Mouse (Mus musculus) hindbrain, embryonic 16.5 days (tissue): ENCODE measurements around the gene Fsd1. TPM values are rescaled to one million over a fixed set of nuclear protein-coding genes. Genes with fewer than 3 reads are reported as not detected.

Source experiments
- ATAC-seq: fragments of 200-750 bp; cut with Nextera tagmentation; 2 replicates; pipeline ENCODE4 v1.8.0; 2017; ENCODE audit warnings: moderate TSS enrichment, moderate library complexity
- H3K27ac ChIP-seq: fragments of 300-500 bp; sonication (generic); 2 replicates; pipeline ENCODE4 v1.5.1; 2014; ENCODE audit warnings: low read depth, mild to moderate bottlenecking, control low read depth, low read length, moderate library complexity
- H3K27me3 ChIP-seq: fragments of 300-500 bp; sonication (generic); replicated peaks from 2 replicates; pipeline ENCODE4 v1.6.1; 2014; ENCODE audit warnings: low read length; ENCODE audit not compliant: control insufficient read depth, insufficient read depth
- H3K36me3 ChIP-seq: fragments of 300-500 bp; sonication (generic); 2 replicates; pipeline ENCODE4 v1.6.1; 2014; ENCODE audit warnings: mild to moderate bottlenecking, low read length, moderate library complexity, mixed read lengths; ENCODE audit not compliant: control insufficient read depth, insufficient read depth
- H3K4me1 ChIP-seq: fragments of 300-500 bp; sonication (generic); 2 replicates; pipeline ENCODE4 v1.6.1; 2014; ENCODE audit warnings: low read depth, low read length; ENCODE audit not compliant: control insufficient read depth, insufficient read depth
- H3K4me2 ChIP-seq: fragments of 300-500 bp; sonication (generic); 2 replicates; pipeline ENCODE4 v1.6.1; 2014; ENCODE audit warnings: mild to moderate bottlenecking, low read length, control low read depth, moderate library complexity
- H3K4me3 ChIP-seq: fragments of 300-500 bp; sonication (generic); 2 replicates; pipeline ENCODE4 v1.5.1; 2014; ENCODE audit warnings: mild to moderate bottlenecking, low read length, control low read depth, moderate library complexity
- H3K9ac ChIP-seq: fragments of 300-500 bp; sonication (generic); 2 replicates; pipeline ENCODE4 v1.6.1; 2014; ENCODE audit warnings: low read depth, mild to moderate bottlenecking, control low read depth, low read length, moderate library complexity
- H3K9me3 ChIP-seq: fragments of 300-500 bp; sonication (generic); 2 replicates; pipeline ENCODE4 v1.6.1; 2014; ENCODE audit warnings: mild to moderate bottlenecking, low read length, moderate library complexity; ENCODE audit not compliant: control insufficient read depth
- WGBS: fragments of 180-500 bp; shearing (Covaris S2); extraction: QIAGEN DNeasy Blood & Tissue Kit; methylation state at CpG from one replicate; pipeline ENCODE4 v1.1.7; 2014; 5-methylcytosine and 5-hydroxymethylcytosine counted together
- polyA plus RNA-seq: library from polyadenylated mRNA; unstranded; fragments of >200 nt; fragmentation: Nextera tagmentation; extraction: Ambion mirVana; gene quantifications from 2 replicates; pipeline ENCODE4 v1.2.1, GENCODE M21; 2015

The Fsd1 gene
- polyA plus RNA-seq, 1 experiment from 2014 or later: 252 TPM

- no peaks in the 10 kb centered on the region for H3K27me3 ChIP-seq
- H3K36me3 ChIP-seq: 0 out of 2 replicates have a peak, but pooled peaks cover 3% of the 10 kb centered on the region
- no peaks in the 10 kb centered on the region for H3K9me3 ChIP-seq
- H3K27ac ChIP-seq: peak within 1 kb of the TSS; percentile 85
- H3K4me1 ChIP-seq: peaks cover 31% of the 10 kb centered on the region
- H3K4me2 ChIP-seq: peak within 1 kb of the TSS; percentile 59
- ATAC-seq: peak; percentile 93
- peak within 1 kb of the TSS; percentile 80 for H3K4me3 ChIP-seq
- under 1% methylated on average over 74 of the region's 74 CpGs for WGBS
- peak within 1 kb of the TSS; percentile 86 for H3K9ac ChIP-seq
Measured at GRCm38 (mm10) chr17:56036176-56036900, 50.0 kb downstream of the Fsd1 start, which contains the start of gene Sh3gl1. Sh3gl1 (minus strand) TSS chr17:56036635.

GRCm38 (mm10) chr17:56036901-56037287, 50.6 kb downstream of the Fsd1 start:
- H3K4me1 ChIP-seq: peaks cover 30% of the 10 kb centered on the region
- WGBS: 35% methylated on average over 13 of the region's 13 CpGs
- H3K9me3 ChIP-seq: no peaks in the 10 kb centered on the region
- H3K27ac ChIP-seq: 0 out of 2 replicates have a peak overlapping the region, but pooled peaks have one; percentile 29
- ATAC-seq: peak; percentile 32
- H3K27me3 ChIP-seq: no peaks in the 10 kb centered on the region
- H3K4me3 ChIP-seq: peak overlapping the region; percentile 80
- 0 out of 2 replicates have a peak, but pooled peaks cover 3% of the 10 kb centered on the region for H3K36me3 ChIP-seq
- H3K4me2 ChIP-seq: peak overlapping the region; percentile 57
- H3K9ac ChIP-seq: peak overlapping the region; percentile 52

GRCm38 (mm10) chr17:56038583-56039261, 52.4 kb downstream of the Fsd1 start:
- Histone ChIP-seq H3K36me3 (no peaks in the 10 kb centered on the region), H3K4me2 (no peak overlapping the region), H3K4me1 (peaks cover 19% of the 10 kb centered on the region), H3K9me3 (no peaks in the 10 kb centered on the region), H3K4me3 (no peak overlapping the region), H3K9ac (no peak overlapping the region), H3K27me3 (no peaks in the 10 kb centered on the region), H3K27ac (no peak overlapping the region)
- WGBS: 85% methylated on average over 8 of the region's 8 CpGs
- ATAC-seq: no peak

DNA sequence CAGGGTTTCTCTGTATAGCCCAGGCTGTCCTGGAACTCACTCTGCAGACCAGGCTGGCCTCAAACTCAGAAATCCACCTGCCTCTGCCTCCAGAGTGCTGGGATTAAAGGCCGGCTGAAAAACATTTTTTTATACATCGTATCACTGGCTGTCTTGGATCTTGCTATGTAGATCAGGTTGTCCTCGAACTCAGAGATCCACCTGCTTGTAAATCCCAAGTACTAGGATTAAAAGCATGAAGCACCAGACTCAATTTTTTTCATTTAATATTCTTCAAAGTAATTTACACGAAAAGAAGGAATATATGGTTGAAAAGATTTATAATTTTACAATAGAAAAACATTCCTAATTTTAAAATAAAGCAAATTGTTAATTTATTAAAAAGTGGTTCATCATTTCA, 53.0 kb downstream of the Fsd1 start:
- H3K9me3 ChIP-seq: no peaks in the 10 kb centered on the region
- H3K4me2 ChIP-seq: peak overlapping the region; percentile 98

DNA sequence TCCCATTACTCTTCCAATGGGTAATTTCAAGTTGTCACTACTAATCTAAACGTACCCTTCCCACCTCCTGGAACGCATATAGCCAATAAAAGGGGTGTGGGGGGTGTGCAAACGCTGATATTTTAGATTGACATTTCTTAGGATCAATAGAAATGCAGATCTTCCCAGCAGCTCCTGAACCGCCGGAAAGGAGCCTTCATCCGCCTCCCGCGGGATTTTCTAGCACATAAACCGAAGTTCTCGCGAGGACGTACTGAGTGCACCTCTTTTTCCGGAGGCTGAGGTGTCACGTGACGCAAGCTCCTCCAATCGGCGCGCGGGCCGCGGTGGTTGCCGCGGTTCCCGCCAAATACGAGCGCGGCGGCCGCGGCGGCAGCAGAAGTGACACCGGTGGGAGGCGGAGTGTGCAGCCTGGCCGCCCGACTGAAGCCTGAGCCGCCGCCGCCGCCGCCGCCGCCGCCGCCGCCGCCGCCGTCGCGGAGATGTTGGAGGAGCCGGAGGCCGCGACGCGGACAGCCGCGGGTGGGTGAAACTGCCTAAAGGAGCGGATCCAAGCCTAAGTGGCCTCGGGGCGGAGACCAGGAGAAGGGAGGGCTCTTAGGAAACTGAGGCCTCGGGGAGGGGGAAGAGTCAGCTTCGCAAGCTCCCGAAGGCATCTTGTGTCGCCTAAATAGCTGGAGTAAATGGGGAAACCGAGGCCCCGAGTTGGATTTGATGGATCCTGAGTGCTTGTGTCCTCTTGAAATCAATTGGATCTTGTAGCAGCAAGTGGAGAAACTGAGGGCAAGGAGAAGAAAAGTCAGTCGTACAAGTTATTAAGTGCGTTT, 53.9 kb downstream of the Fsd1 start, which contains the start of gene Chaf1a:
Chaf1a (plus strand) TSS at position 410 of the 827 bp plus-strand sequence.
- Histone ChIP-seq H3K4me3 (peak within 1 kb of the TSS; percentile 91), H3K27ac (peak within 1 kb of the TSS; percentile 54; the same call in 1 of the 2 replicates), H3K27me3 (no peaks in the 10 kb centered on the region), H3K36me3 (no peaks in the 10 kb centered on the region), H3K4me2 (peak within 1 kb of the TSS; percentile 98), H3K9me3 (no peaks in the 10 kb centered on the region), H3K4me1 (peaks cover 15% of the 10 kb centered on the region), H3K9ac (peak within 1 kb of the TSS; percentile 73)
- under 1% methylated on average over 68 of the region's 68 CpGs for WGBS
- ATAC-seq: peak; percentile 87

More for the DNA sequence above, 53.0 kb downstream of the Fsd1 start:
- Histone ChIP-seq H3K27me3 (no peaks in the 10 kb centered on the region), H3K36me3 (no peaks in the 10 kb centered on the region), H3K27ac (no peak overlapping the region), H3K4me3 (no peak overlapping the region; the same call in 1 of the 2 replicates), H3K4me1 (peaks cover 19% of the 10 kb centered on the region), H3K9ac (no peak overlapping the region)
- ATAC-seq: no peak
- WGBS: 81% methylated on average over 4 of the region's 4 CpGs

DNA sequence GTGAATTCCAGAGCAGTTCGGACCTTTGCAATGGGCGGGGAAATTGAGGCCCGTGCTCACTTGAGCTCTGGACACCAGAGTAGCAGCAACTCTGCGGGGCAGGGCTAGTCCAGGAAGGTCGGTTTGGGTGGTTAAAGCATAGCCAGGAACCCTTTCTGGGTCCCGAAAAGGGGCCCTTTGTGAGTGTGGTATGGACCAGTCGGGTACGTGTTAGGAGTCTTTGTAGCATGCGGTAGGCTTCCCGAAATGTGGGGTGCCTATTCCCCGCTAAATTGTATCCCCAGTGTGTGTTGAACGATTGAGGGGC, 54.5 kb downstream of the Fsd1 start:
- Histone ChIP-seq H3K9ac (peak overlapping the region; percentile 73), H3K36me3 (no peaks in the 10 kb centered on the region), H3K27me3 (no peaks in the 10 kb centered on the region), H3K4me2 (peak overlapping the region; percentile 98), H3K9me3 (no peaks in the 10 kb centered on the region), H3K4me3 (peak overlapping the region; percentile 91), H3K27ac (no peak overlapping the region), H3K4me1 (peaks cover 9% of the 10 kb centered on the region)
- ATAC-seq: no peak
- 2% methylated on average over 12 of the region's 12 CpGs for WGBS

Other genes with a start within 250 kb of the Fsd1 start
- gene Adgre4, start 236.5 kb upstream of the Fsd1 start, polyA plus RNA-seq: 0.09 and 0.15 TPM in 2 replicates
- gene Zfp119a, start 107.6 kb upstream of the Fsd1 start, polyA plus RNA-seq: 10.5 and 12.1 TPM in 2 replicates
- 12.7 and 14.7 TPM in 2 replicates for gene Zfp959, start 94.4 kb upstream of the Fsd1 start, polyA plus RNA-seq
- gene Zfp119b, start 37.0 kb upstream of the Fsd1 start, polyA plus RNA-seq: 6.9 and 8.7 TPM in 2 replicates
- 6.3 and 7.2 TPM in 2 replicates for gene Ebi3, start 33.9 kb upstream of the Fsd1 start, polyA plus RNA-seq
- gene Yju2, start 27.4 kb upstream of the Fsd1 start, polyA plus RNA-seq: 20.5 and 23.2 TPM in 2 replicates
- gene Shd, start 16.0 kb upstream of the Fsd1 start, polyA plus RNA-seq: 177 and 182 TPM in 2 replicates
- 6.5 and 6.8 TPM in 2 replicates for gene Stap2, start 19.1 kb downstream of the Fsd1 start, polyA plus RNA-seq
- 119 and 127 TPM in 2 replicates for gene Mpnd, start 19.2 kb downstream of the Fsd1 start, polyA plus RNA-seq
- gene Sh3gl1, start 50.1 kb downstream of the Fsd1 start, polyA plus RNA-seq: 106 and 112 TPM in 2 replicates
- gene Chaf1a, start 53.9 kb downstream of the Fsd1 start, polyA plus RNA-seq: 4.5 and 6.7 TPM in 2 replicates
- 77.6 and 79.5 TPM in 2 replicates for gene Ubxn6, start 88.5 kb downstream of the Fsd1 start, polyA plus RNA-seq
- 125 and 136 TPM in 2 replicates for gene Hdgfl2, start 93.1 kb downstream of the Fsd1 start, polyA plus RNA-seq
- 0.07 and 0.10 TPM in 2 replicates for gene Plin4, start 123.3 kb downstream of the Fsd1 start, polyA plus RNA-seq
- 2.4 and 3.4 TPM in 2 replicates for gene Plin5, start 131.1 kb downstream of the Fsd1 start, polyA plus RNA-seq
- gene Lrg1, start 135.5 kb downstream of the Fsd1 start, polyA plus RNA-seq: 0.68 and 0.91 TPM in 2 replicates
- 12.5 and 12.7 TPM in 2 replicates for gene Sema6b, start 153.8 kb downstream of the Fsd1 start, polyA plus RNA-seq
- gene Tnfaip8l1, start 176.0 kb downstream of the Fsd1 start, polyA plus RNA-seq: 9.1 and 9.9 TPM in 2 replicates
- gene Mydgf, start 197.4 kb downstream of the Fsd1 start, polyA plus RNA-seq: 81.4 and 88.4 TPM in 2 replicates
- 21.0 and 29.3 TPM in 2 replicates for gene Dpp9, start 232.4 kb downstream of the Fsd1 start, polyA plus RNA-seq